Mouse (Mus musculus): ENCODE data around the gene D16Ertd472e. TPM values are rescaled to one million over a fixed set of nuclear protein-coding genes. Genes with fewer than 3 reads are reported as not detected.

D16Ertd472e gene
- polyA plus RNA-seq, 1 experiment from 2014 or later = 14.5 TPM

DNA sequence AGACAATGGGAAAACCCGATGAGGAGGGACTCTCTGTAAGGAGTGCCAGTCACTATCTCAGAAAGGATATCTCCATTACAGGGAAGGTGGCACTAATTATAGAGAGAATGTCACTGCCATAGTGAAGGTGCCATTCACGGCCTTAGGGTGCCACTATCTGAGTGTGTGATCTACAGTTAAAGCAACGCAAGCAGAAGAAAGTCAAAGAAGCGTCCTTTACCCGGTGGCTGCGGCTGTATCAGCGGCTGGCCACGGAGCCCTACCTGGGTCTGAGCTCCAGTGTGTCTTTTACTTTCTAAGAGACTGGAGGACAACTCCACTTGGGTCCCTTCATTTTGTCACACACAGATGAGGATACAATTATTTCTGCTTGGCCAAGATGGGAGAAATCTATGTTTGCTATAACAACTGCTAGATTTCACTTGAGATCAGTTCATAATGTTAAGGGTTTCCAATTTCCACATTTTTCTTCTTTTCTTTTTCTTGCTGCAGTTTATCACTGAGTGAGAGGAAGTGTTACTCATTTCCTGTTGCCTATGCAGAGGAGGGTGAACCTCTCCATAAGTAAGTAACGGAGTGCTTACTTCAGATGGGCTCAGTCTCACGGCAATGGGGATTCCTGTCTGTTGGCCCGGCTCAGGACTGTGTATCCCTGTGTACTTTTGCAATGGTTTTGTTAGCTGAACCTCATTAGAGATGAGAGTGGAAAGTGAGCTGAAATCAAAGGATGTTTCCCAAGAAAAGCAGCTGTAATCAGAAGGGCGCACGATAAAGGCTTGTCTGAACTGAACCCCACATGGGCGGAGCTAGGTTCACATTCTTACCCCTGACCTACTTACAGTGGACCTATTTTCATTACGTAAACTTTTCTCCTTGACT is 13.2 kb downstream of the D16Ertd472e start:
- Histone ChIP-seq H3K9me3 (replicated peaks) (no peaks in the 10 kb centered on the region), H3K36me3 (peaks cover 35% of the 10 kb centered on the region), H3K27ac (no peak overlapping the region), H3K4me3 (replicated peaks) (no peak overlapping the region), H3K27me3 (no peaks in the 10 kb centered on the region), H3K9ac (no peak overlapping the region), H3K4me2 (no peak overlapping the region), H3K4me1 (0 out of 2 replicates have a peak, but pooled peaks cover 6% of the 10 kb centered on the region)
- ATAC-seq (replicated peaks; ENCODE audit: low FRiP score) = no peak
- WGBS = 82% methylated on average over 15 of the region's 15 CpGs

- Histone ChIP-seq H3K27me3 (no peaks in the 10 kb centered on the region), H3K9me3 (replicated peaks) (no peaks in the 10 kb centered on the region), H3K4me2 (no peak overlapping the region), H3K4me1 (0 out of 2 replicates have a peak, but pooled peaks cover 6% of the 10 kb centered on the region), H3K36me3 (peaks cover 45% of the 10 kb centered on the region), H3K27ac (no peak overlapping the region), H3K4me3 (replicated peaks) (no peak overlapping the region), H3K9ac (no peak overlapping the region)
- ATAC-seq (replicated peaks; ENCODE audit: low FRiP score) = no peak
- WGBS = 91% methylated on average over 5 of the region's 5 CpGs
These were observed 15.9 kb downstream of the D16Ertd472e start for GRCm38 (mm10) chr16:78560627-78561026.

GRCm38 (mm10) chr16:78560063-78560462 is 16.4 kb downstream of the D16Ertd472e start:
- no peak overlapping the region for H3K27ac ChIP-seq
- 86% methylated on average over 15 of the region's 15 CpGs for WGBS
- no peak overlapping the region for H3K9ac ChIP-seq
- H3K9me3 ChIP-seq (replicated peaks) = no peaks in the 10 kb centered on the region
- H3K4me3 ChIP-seq (replicated peaks) = no peak overlapping the region
- H3K4me2 ChIP-seq = no peak overlapping the region
- no peaks in the 10 kb centered on the region for H3K27me3 ChIP-seq
- peaks cover 41% of the 10 kb centered on the region for H3K36me3 ChIP-seq
- no peak for ATAC-seq (replicated peaks; ENCODE audit: low FRiP score)
- H3K4me1 ChIP-seq = 0 out of 2 replicates have a peak, but pooled peaks cover 6% of the 10 kb centered on the region

GRCm38 (mm10) chr16:78557573-78557972 is 18.9 kb downstream of the D16Ertd472e start:
- H3K4me3 ChIP-seq (replicated peaks) = no peak overlapping the region
- no peaks in the 10 kb centered on the region for H3K9me3 ChIP-seq (replicated peaks)
- no peak overlapping the region for H3K27ac ChIP-seq
- 89% methylated on average over 4 of the region's 4 CpGs for WGBS
- H3K36me3 ChIP-seq = peaks cover 23% of the 10 kb centered on the region
- ATAC-seq (replicated peaks; ENCODE audit: low FRiP score) = no peak
- no peaks in the 10 kb centered on the region for H3K4me1 ChIP-seq
- H3K4me2 ChIP-seq = no peak overlapping the region
- no peak overlapping the region for H3K9ac ChIP-seq
- H3K27me3 ChIP-seq = no peaks in the 10 kb centered on the region

GRCm38 (mm10) chr16:78554911-78555648 is 21.4 kb downstream of the D16Ertd472e start:
- no peak overlapping the region for H3K27ac ChIP-seq
- no peak overlapping the region for H3K4me3 ChIP-seq (replicated peaks)
- no peak overlapping the region for H3K4me2 ChIP-seq
- no peaks in the 10 kb centered on the region for H3K27me3 ChIP-seq
- H3K9ac ChIP-seq = no peak overlapping the region
- no peaks in the 10 kb centered on the region for H3K4me1 ChIP-seq
- 94% methylated on average over 10 of the region's 10 CpGs for WGBS
- peaks cover 11% of the 10 kb centered on the region for H3K36me3 ChIP-seq
- no peak for ATAC-seq (replicated peaks; ENCODE audit: low FRiP score)
- H3K9me3 ChIP-seq (replicated peaks) = no peaks in the 10 kb centered on the region

DNA sequence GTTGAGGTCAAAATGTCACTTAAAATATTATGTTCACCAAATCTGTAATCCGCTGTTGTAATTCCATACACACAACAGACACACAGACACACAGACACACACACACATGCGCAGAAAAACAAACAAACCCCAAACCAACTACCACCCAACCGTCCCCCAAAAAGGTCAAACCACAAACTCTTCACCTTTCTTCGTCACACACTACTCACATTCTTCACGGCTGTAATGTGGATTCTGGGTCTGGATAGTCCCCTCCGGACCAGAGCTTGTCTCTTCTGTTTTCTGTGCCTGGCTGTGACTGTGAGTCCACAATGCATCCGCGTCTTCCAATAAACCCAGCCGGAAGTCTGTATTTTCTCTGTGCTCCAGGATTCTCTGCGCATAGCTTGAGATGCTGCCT is 29.1 kb downstream of the D16Ertd472e start:
- no peak overlapping the region for H3K4me3 ChIP-seq (replicated peaks)
- ATAC-seq (replicated peaks; ENCODE audit: low FRiP score) = no peak
- no peak overlapping the region for H3K4me2 ChIP-seq
- no peak overlapping the region for H3K9ac ChIP-seq
- peaks cover 40% of the 10 kb centered on the region for H3K36me3 ChIP-seq
- no peaks in the 10 kb centered on the region for H3K4me1 ChIP-seq
- no peak overlapping the region for H3K27ac ChIP-seq
- WGBS = 93% methylated on average over 10 of the region's 10 CpGs
- no peaks in the 10 kb centered on the region for H3K27me3 ChIP-seq
- H3K9me3 ChIP-seq (replicated peaks) = no peaks in the 10 kb centered on the region

DNA sequence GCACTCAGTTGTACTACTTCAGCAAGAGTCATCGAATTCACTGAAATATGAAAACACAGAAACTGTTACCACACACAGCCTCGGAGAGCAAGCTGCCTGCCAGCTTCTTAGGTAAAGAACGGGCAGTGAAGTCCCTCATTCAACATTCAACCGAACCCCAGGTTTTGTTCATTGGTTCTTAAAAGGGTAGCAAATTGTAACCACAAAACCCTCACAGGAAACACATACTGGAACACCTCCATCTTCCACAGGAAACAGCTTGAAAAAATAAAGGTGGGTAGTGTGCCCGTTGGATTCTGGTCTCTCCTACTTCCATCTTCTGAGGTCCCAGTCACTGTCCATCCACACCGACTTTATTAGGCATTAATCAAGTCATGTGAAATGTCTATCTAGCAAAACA is 30.0 kb downstream of the D16Ertd472e start:
- 92% methylated on average over 6 of the region's 6 CpGs for WGBS

GRCm38 (mm10) chr16:78540376-78541246 is 35.9 kb downstream of the D16Ertd472e start:
- 84% methylated on average over 16 of the region's 16 CpGs for WGBS
- Histone ChIP-seq H3K27ac (no peak overlapping the region), H3K4me3 (replicated peaks) (no peak overlapping the region), H3K27me3 (no peaks in the 10 kb centered on the region), H3K9me3 (replicated peaks) (no peaks in the 10 kb centered on the region), H3K9ac (no peak overlapping the region), H3K36me3 (peaks cover 26% of the 10 kb centered on the region), H3K4me2 (no peak overlapping the region), H3K4me1 (no peaks in the 10 kb centered on the region)
- no peak for ATAC-seq (replicated peaks; ENCODE audit: low FRiP score)

More for the DNA sequence above, 30.0 kb downstream of the D16Ertd472e start:
- ATAC-seq (replicated peaks; ENCODE audit: low FRiP score) = no peak
- H3K27me3 ChIP-seq = no peaks in the 10 kb centered on the region
- no peak overlapping the region for H3K4me2 ChIP-seq
- H3K9me3 ChIP-seq (replicated peaks) = no peaks in the 10 kb centered on the region
- H3K4me1 ChIP-seq = no peaks in the 10 kb centered on the region
- no peak overlapping the region for H3K27ac ChIP-seq
- H3K9ac ChIP-seq = no peak overlapping the region
- peaks cover 45% of the 10 kb centered on the region for H3K36me3 ChIP-seq
- no peak overlapping the region for H3K4me3 ChIP-seq (replicated peaks)

- Histone ChIP-seq H3K4me2 (no peak overlapping the region), H3K4me1 (no peaks in the 10 kb centered on the region), H3K27ac (no peak overlapping the region), H3K4me3 (replicated peaks) (no peak overlapping the region), H3K9me3 (replicated peaks) (no peaks in the 10 kb centered on the region), H3K36me3 (0 out of 2 replicates have a peak, but pooled peaks cover 4% of the 10 kb centered on the region), H3K9ac (no peak overlapping the region), H3K27me3 (no peaks in the 10 kb centered on the region)
- 90% methylated on average over 8 of the region's 8 CpGs for WGBS
- ATAC-seq (replicated peaks; ENCODE audit: low FRiP score) = no peak
These were observed 38.6 kb downstream of the D16Ertd472e start for GRCm38 (mm10) chr16:78537798-78538422.

DNA sequence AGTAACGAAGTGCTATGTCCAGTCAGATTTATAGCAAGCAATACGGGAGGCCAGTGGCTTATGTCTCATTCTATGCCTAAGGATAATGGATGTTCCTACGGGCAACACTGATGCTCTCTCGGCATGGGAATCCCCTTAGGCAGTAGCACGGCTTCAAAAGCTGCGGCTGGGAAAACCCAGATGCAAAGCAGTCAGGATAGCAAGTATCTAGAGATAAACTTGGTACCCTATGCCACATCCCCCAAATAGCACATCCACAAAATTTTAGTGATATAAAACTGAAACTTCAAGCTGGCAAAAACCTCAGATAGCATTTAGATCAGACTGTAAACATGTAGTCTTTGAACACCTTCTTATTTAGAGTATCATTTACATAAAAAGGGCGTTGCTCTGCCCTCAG is 39.2 kb downstream of the D16Ertd472e start:
- H3K4me1 ChIP-seq = no peaks in the 10 kb centered on the region
- no peaks in the 10 kb centered on the region for H3K27me3 ChIP-seq
- H3K9ac ChIP-seq = no peak overlapping the region
- H3K27ac ChIP-seq = no peak overlapping the region
- H3K36me3 ChIP-seq = 0 out of 2 replicates have a peak, but pooled peaks cover 4% of the 10 kb centered on the region
- no peak overlapping the region for H3K4me2 ChIP-seq
- no peak for ATAC-seq (replicated peaks; ENCODE audit: low FRiP score)
- no peaks in the 10 kb centered on the region for H3K9me3 ChIP-seq (replicated peaks)
- 58% methylated on average over 7 of the region's 7 CpGs for WGBS
- no peak overlapping the region for H3K4me3 ChIP-seq (replicated peaks)

DNA sequence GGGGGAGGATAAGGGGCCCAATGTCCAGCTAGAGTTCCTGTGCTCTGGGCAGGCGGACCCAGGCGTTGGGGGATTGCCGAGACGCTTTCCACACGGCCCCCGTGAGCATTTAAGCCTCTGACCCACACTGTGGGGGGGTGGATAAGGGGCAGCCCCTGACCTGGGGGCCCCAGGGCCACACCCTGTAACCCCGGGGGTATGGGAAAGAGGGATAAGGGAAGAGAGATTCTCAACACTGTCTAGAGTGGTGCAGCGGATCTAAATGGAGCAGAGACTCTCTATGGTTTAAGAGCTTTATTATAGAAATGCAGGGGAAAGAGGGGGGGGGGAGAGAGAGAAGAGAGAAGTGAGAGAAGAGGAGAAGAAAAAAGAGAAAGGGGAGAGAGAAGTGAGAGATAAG is 42.0 kb downstream of the D16Ertd472e start:
- no peaks in the 10 kb centered on the region for H3K36me3 ChIP-seq
- no peaks in the 10 kb centered on the region for H3K27me3 ChIP-seq
- no peaks in the 10 kb centered on the region for H3K4me1 ChIP-seq
- H3K4me3 ChIP-seq (replicated peaks) = no peak overlapping the region
- WGBS = 66% methylated on average over 8 of the region's 8 CpGs
- H3K9ac ChIP-seq = no peak overlapping the region
- H3K4me2 ChIP-seq = no peak overlapping the region
- H3K9me3 ChIP-seq (replicated peaks) = no peaks in the 10 kb centered on the region
- no peak overlapping the region for H3K27ac ChIP-seq
- no peak for ATAC-seq (replicated peaks; ENCODE audit: low FRiP score)
